Mouse (Mus musculus): Measurements from ENCODE around the gene Ptma.
"Not testable (repeated sequence)": the region's sequence is repeated elsewhere in the genome, so short reads cannot be mapped to it uniquely, and the experiment has no call there.

The Ptma gene

DNA sequence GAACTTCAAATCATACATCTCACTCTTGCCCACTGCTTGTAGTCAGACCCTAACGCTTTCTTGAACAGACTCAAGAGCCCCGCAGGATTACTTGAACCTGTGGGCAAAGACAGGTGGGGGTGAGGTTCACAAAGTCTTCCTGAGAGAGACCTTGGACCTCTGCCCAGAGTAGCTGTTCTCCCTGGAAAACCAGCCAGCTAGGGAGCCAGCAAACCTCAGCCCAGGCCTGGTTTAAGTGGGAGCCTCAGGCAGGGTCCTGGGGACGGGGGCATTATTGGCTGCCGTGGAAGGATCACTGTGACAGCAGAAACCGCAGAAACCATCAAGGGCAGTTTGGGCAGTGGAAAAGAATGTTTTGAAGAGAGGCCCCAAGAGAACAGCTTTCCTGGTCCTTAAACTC lies 29.2 kb upstream of the Ptma start:
- DNase-seq, result no peak

DNA sequence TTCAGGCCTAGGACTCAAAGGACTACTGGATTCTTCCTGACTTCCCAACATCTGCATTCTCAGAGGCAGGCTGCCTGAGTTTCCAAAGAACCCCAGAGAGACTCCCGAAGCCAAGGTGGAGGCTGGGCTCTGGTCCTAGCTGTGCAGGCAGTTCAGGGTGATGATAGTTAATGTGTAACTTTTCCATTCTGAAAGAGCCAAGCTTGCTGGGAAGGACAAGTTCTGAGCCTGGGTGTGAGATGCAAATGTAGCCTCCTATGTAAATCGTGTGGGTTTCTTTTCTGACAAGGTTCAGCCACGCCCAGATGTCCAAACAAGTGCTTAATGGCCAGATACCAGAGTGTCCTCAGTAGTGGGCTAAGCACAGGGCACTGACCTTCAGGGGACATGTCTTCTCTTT lies 28.5 kb upstream of the Ptma start:
- no peak for DNase-seq

DNA sequence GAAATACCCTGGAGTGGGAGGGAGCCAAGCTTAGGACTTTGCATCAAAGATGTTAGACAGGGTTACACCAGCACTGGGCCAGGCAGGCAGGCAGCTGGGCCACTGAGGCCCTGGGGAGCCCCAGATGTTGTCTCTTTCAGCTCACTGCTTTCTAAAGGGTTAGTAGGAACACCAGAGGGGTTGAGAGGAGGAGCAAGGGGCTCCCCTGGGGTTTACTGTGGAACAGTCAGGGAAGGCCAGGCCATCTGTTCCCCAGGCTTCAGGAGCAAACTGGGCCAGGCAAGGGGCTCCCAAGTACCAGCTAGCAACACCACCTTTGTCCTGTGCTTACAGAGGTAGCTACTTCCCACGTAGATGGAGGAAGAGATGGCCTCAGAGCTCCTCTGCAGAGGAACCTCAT lies 27.9 kb upstream of the Ptma start:
- DNase-seq, result no peak

DNA sequence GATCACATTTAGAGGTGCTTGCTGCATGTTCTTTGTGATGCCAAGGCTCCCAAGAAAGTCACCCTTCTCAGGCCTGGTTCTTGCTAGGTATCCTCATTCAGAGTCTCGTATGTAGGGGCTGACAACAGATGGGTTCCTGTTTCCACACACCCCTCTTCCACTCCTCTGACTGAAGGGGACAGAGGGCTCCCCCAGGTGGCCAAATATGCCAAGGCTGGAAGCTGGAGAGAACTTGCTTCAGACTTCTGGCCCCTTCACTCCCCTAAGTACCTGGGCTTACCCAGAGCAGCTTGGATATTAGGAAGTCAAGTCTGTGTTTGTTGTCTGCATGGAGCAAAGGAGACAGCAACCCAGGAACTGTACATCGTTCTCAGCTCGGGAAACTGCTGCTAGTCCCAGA lies 26.6 kb upstream of the Ptma start:
- DNase-seq, result peak; percentile 76 to 83

DNA sequence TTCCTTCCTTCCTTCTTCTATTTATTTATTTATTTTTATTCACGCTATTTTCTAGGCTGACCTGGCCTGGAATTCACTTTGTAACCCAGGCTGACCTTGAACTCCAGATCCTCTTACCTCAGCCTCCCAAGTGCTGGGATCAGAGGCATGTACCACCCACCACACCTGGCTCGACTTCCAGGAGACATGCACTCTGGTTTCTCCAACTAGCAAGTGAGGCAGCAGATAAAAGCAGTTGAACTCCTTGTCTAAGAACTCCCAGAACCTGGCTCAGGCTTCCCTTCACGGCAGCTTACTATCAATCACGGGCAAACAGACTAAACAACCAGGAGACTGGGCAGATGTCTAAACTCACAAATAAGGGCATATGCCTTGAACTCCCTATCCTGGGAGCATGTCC lies 25.8 kb upstream of the Ptma start:
- DNase-seq, result no peak

DNA sequence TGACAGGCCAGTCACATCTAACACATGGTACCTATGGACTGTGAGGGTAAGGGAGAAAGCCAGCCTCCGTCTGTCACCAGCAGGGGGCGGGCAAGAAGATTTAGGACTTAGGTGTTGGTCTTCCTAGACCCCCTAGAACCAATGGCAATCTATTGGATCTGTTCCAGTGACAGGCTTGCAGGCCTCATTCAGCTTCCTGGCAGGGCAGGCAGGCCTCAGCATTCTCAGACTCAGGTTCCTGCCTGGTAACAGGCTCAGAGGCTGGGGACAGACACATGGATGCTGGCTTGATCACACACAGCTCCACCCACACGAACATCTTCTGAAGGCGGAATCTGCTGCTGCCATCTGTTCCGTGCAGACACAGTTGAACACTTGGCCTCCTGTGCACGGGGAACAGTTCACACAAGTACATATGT lies 25.4 kb upstream of the Ptma start:
- peak; percentile 56 to 62 for DNase-seq

DNA sequence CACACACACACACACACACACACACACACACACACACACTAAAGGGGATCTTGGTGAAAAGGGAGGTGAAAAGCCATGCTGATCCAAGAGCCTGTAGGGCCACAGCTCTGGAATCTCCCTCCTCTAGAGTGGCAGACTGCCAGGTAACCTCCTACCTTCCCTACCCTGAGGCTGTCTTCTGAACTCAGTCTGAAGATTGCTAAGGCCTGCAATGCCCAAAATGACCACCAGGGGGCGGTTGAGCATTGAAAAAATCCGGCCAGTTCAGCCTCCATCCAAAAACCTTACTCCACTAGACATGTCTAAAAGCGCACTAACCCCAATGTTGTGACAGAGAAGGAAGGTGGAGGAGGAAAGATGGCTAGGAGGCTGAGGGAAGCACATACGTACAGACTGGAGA lies 25.0 kb upstream of the Ptma start:
- DNase-seq, result peak; percentile 91 to 94

DNA sequence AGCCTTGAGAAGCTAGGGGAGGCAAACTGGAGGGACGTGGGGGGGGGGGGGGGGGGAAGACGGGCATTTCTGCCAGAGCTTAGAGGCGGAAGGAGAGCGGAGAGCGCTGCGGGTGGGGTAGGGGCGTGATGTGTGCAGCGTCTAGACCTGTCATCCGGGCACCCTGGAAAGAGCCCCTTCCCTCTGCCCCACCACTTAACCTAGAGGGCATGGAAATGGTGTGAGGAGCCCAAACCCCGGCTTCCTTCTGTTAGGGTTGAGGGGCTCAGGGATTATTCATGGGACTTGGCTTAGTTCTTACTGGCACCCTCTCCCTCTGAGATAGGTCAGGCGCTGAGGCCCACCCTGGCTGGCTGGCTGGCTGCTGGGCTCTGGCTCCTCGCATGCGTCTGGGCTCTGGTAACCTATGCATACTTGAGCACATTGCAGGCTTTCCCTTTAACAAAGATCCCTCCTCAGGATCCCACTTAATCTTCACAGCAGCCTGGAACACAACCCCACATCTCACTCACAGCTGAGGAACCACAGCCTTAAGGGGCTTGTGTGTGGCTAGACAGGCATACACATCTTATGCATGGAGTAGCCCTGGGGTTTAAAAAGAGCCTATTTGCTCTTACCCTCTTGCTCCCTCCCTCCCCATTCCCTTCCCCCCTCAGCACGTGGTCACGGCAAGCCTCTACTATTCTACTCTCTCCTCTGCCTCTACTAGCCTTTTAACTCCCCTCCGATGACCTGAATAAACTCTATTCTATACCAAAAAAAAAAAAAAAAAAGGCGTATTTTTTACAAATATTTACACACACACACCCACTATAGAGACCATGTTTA lies 24.1 kb upstream of the Ptma start:
- no peak for DNase-seq

DNA sequence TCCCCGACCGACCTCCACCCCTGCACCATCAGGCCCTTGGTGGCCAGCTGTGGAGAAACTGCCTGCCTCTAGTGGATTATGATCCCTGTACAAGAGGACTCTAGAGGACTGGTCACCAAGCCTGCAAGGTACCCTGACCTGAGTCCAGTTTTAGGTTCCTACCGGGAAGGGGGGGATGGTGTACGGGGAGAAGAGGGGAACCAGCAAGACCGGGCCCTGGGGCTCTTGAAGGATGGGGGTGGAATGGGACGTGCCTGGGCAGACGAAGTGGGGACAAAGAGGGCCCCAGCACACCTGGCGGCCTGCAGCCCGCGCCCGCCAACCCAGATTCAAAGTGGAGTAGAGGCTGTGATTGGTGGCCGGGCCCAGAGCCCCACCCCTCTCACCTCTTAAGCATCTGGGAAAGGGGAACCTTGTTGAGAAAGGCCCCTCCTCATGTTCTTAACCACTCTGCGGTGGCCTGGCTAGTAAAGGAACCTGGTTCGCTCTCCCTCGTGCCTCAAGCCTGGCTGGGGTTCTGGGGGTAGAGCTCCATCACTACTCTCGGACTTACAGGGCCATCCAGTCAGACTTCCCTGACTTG lies 23.3 kb upstream of the Ptma start:
- DNase-seq, result peak; percentile 58 to 64

DNA sequence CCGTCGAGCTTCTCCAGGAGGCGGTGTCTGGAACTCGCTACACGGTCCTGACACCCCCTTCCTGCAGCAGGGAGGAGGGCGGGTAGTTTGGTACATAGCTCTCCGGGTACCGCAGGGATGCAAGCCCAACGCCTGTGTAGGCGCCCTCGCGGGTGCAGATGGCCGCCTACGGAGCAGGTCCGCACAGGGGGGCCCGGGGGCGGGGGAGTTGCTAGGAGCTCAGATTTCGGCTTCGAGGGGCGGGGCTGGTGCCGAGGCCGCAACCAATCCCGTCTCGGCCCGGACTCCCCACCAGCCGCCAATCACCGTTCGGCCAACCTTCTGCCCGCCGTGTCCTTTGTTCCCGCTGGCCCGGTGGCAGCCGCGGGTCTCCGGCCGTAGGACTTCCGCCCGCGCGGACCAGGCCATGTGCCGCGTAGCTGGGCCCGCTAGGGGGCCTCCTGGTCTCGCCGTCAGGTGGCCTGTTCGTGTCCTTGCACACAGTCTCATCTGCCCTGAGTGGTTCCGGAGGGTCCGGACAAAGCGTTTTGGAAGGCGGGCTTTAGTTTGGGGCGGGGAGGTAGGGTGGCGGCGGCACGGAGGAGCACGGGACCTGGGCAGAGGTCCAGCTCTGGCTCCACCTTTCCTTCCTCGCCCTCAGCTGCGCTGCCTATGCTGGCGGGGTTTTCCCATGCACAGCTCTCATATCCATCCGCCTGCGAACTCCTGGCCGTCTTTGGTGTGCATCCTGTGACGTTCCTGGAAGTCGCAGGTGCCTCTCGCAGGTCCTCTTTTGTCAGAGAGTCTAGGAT lies 22.4 kb upstream of the Ptma start:
- DNase-seq, result peak; percentile 96 to 97

DNA sequence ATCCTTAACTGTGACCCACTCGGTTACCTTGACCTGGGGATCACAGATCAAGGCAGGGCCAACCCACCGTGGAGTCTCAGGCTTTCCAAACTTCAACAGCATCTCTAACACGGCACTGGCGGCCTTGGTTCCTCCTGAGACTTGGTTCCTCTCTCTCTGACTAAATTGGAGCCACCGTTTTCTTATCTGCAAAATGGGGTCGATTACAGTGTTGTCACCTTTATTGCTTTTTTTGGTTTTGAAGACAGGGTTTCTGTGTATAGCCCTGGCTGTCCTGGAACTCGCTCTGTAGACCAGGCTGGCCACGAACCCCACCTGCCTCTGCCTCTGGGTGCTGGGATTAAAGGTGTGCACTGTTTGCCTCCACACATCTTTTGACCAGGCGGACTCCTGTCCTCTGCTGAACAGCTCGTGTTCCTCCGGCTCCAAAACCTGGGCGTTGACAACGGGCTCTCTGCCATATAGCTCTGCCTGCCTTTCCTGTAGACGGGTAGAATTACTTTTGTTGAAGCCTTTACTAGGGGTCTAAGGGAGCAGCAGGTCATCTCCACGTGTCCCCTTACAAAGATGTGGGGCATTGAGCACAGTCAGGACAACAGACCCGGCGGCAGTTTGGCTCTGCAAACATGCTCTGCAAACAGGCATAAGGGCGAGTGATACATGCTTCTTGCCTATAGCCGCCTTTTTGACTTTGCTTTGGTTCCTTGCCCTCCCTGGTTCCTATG lies 21.7 kb upstream of the Ptma start:
- no peak for DNase-seq

DNA sequence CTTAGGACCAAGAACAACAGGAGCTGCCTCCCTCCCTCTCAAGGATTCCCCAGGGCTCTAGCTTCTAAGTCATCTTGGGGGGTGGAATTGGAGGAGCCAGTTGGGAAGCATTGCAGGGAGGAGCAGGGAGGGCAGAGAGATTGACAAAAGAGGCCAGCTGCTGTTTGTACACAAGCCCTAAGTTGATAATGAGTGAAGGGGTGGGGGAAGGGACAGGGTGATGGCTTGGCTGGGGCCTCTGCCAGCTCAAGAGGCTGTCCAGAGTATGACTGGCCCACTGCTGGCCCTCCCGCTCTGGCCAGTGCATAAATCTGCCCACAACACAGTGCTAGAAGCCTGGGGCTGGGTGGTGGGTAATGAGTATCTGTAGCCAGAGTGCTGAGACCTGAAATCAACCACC lies 21.1 kb upstream of the Ptma start:
- DNase-seq, result no peak

DNA sequence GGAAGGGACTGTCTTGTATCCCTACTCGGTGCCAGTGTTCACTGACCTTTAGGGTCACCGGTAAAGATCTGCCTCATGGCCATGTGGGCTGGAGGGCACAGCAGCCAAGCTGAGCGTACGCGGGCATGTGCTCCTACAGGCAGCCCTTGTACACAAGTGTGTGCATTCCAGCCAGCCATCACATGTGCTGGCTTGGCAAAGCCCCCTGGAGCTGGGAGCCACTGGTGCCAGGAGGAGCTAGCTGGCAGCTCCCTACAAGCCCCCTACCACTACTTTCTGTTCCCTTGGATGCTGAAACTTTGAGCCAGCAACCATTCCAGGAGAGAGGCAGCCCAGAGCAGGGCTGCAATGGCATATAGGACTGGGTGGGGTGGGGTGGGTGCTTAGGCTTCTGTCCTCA lies 20.1 kb upstream of the Ptma start:
- no peak for DNase-seq

DNA sequence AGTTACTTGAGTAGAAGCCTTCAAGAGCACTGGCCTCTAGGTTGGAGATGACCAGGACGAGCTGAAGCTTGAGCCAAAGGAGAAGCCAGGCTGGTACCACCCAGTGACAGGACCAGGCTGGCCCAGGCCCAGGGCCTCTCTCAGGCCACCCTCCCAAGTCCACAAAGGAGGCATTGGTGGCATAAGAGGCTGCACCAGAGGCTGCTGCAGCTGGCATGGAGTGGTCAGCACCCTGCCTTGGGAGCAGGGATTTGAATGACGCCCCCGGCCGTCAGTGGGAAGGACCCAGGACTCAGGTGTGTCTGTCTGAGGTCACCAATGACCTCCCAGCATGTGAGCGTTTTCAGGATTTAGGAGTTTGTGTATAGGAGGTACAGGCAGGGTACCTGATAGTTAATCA lies 18.7 kb upstream of the Ptma start:
- DNase-seq, result no peak

DNA sequence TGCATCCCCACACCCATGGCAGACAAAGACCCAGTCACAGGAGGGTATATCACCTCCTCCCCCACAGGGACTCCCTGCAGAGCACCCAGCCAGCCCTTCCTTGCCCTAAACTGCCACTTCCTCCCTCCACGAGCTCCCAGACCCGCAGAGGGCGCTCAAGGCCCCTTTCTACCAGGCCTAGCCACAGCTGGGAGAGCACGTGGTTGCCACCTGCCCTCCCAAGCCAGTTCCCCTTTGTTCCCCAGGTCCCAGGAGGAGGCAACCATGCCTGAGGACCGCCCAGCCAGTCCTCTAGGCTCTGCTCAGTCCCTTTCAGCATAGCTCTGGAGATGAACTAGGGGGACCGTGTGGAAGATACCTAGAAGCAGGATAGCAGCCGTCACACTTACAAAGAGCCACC lies 17.1 kb upstream of the Ptma start:
- peak; percentile 90 to 94 for DNase-seq

DNA sequence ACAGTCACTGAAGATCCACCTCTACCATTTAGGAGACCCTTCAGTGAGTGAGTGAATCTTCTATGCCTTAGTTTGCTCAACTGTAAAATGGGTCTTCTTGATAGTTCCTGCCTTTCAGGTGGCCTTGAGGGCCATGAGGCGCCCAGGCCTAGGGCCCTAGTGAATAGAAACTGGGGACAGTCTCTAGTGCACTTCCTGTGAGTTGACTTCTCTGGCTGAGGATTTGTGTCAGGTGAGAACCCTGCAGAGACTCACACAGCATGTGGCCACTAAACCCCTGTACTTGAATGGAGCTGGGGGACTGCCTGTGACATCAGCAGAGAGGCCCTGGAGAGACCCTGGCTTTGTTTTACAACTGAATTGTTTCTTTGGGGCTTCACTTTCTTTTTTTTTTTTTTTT lies 16.3 kb upstream of the Ptma start:
- no peak for DNase-seq

DNA sequence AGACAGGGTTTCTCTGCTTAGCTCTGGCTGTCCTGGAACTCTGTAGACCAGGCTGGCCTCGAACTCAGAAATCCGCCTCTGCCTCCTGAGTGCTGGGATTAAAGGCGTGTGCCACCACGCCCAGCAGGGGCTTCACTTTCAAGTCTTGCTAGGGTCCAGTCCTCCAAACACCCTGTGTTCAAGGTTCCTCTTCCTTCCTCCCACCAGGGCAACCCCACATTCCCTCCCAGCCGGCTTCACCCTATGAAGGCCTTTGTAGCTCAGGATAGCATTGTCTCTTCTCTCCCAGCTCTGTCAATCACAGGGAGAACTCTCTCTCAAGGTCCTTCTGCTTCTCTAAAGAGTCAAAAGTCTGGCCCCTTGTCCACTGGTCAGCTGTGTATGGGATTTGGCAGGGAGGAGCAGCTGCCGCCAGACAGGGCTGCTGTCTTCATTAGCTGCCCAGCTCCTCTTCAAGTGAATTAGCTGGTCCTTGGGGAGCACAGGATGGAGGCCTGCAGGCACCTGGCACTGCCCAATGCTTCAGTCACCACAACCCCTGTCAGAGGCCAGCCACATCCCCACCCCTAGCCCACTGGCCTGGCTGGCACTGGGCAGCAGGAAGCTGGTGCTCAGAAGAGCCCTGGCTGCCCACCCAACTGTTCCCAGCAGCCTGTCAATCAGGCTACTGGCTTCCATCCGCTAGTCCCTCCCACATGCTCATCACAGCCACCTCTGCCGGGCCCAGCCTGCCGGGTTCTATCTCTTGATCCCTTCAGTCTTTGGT lies 15.7 kb upstream of the Ptma start:
- no peak for DNase-seq

DNA sequence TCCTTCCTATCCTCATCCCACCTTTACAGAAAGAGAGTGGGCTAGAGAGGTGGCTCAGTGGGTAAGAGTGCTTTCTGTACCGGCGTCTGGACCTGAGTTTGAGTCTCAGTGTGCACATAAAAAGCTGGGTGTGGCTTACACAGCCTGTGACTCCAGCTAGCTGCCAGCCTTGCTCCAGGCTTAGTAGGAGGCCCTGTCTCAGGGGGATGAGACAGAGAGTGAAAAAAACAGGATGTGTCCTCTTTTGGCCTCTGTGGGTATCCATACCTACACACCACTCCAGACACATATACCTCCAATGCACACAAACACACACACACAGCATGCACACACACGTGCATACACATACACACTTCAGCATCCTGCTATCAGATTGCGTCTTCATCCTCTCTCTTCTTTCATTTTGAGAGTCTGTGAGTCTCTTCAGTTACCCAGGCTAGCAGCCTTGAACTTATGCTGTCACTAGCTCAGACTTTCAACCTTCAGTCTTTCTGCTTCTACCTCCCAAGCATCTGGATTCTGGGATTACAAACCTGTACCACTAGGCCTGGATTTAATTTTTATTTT lies 14.3 kb upstream of the Ptma start:
- DNase-seq, result no peak

DNA sequence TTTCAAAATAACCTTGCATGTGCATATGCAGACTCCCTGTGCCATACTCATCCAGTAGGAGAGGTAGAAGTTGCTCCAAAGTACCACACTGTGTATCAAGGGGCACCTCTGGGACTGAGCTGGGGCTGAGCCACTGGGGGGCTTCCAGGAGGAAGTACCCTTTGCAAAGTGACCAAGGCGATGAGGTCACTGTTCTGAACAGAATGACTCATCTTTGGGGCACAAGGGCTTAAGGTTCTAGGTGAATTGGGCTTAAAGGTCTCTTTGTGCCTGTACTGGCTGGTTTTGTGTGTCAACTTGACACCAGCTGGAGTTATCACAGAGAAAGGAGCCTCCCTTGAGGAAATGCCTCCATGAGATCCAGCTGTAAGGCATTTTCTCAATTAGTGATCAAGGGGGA lies 13.5 kb upstream of the Ptma start:
- DNase-seq, result not testable (repeated sequence)

DNA sequence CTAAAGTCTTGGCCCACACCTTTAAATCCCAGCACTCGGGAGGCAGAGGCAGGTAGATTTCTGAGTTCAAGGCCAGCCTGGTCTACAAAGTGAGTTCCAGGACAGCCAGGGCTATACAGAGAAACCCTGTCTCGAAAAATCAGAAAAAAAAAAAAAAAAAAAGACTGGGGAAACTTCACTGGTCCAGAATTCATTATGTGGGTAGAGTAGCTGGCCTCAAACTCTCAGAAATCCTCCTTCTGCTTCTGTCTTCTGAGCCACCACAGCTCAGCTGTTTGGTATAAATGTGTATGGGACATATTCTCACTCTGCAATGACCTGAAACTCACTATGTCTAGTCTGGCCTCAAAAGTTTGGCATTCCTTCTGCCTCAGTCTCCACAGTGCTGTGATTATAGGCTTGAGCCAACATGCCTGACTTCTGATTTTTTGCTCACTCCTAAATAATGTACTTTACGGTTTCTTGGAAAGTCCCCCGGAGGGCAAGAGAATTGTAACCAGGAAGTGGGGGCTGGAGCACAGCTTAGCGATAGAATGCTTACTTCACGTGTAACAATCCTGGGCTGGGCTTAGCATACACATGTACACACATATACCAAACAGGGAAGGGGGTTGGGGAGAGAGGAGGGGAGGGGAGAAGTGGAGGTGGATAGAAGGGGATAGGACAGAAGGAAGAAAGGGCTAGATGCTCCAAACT lies 10.7 kb upstream of the Ptma start:
- DNase-seq, result no peak

DNA sequence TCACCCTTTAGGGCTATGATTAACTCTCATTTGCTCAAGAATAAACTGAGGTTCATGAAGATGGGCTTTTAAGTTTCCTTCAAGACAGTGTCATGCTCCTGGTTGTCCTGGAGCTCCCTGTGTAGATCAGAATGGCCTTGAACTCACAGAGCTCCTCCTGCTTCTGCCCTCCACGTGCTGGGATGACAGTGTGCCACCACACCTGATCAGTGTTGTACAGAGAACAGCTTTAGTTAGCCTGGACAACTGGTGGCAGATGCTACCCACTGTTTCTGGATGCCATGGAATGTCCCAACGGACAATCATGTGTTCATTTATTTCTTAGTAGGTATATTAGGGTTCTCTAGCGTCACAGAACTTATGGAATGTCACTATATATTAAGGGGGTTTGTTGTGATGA lies 9.4 kb upstream of the Ptma start:
- DNase-seq, result no peak

DNA sequence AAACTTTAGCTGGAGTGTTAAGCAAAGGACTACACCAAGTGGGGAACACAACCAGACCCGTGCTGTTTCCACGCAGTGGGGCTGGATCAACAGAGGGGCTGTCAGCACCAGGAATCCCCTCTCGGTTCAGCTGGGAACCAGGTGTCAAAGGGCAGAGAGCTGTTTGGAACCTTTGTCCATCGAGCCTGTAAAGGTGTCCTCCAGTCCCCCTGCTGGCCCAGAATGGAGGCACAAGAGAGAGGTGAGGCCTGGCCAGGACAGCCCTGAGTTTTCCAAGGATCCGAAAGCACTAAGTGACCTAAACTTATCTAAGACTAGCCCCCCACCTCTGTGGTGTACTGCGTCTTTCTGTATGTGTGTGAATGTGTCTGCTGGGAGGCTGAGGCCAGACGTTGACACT lies 6.2 kb upstream of the Ptma start:
- no peak for DNase-seq

Measured in lung, adult 18-20 months (tissue).